Mouse (Mus musculus) A20 (cell line): Measurements from ENCODE around the gene Atp6v1g3.

ENCODE experiments used
- DNase-seq: peaks from one replicate; pipeline ENCODE4 v3.0.0-alpha.2; 2011; ENCODE audit warnings: low read depth, low spot score

Atp6v1g3 gene

GRCm38 (mm10) chr1:138288721-138289120 is 15.2 kb downstream of the Atp6v1g3 start:
- DNase-seq = no peak

DNA sequence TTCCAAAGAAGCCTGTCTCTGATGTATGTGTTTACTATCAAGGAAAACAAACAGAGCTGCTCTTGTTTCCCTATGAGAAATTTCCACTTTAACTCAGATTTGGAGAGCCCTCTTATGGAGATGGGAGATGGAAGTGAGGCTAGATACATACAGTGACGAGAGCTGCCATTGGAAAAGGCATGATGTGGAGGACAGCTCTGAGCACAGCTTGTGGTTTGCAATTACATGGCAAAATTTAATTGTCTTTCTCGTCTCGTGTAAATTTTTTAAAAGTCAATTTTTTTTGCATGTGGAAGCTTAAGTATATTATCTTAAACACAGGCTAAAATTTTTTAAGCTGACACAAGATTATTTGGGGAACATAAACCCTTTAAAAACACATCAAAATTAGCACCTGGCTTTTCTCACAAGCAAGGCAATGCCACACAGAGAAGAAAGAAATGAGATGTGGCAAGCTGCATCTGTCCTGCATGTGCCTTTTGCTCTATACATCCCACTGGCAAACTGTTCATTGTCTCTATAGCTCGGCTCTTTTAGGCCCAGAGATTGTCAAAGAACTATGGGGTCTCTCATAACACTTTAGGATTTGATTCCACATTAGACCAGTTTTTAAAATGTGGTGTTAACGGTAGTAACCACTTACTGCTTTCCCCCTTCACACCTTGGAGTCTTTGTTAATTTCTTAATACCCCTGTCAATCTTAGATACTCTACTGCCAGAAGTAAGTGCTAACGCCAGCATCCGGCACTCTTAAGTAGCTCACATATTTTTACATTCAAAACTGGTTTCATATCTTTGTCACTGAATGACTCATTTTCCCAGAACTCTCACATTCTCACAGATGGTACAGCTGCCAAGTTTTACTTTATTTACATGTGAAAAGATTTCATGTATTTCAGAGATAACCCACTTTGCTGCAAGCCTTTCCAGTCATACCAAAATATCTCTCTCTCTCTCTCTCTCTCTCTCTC is 16.2 kb downstream of the Atp6v1g3 start:
- DNase-seq = peak; percentile 50

GRCm38 (mm10) chr1:138291463-138291862 is 17.9 kb downstream of the Atp6v1g3 start:
- DNase-seq = no peak

- no peak for DNase-seq
These were observed 20.9 kb downstream of the Atp6v1g3 start for GRCm38 (mm10) chr1:138294487-138294886.

GRCm38 (mm10) chr1:138298156-138298555 is 24.6 kb downstream of the Atp6v1g3 start:
- no peak for DNase-seq

GRCm38 (mm10) chr1:138299576-138299975 is 26.0 kb downstream of the Atp6v1g3 start:
- DNase-seq = peak; percentile 41

- DNase-seq = no peak
These were observed 28.4 kb downstream of the Atp6v1g3 start for GRCm38 (mm10) chr1:138301920-138302319.

DNA sequence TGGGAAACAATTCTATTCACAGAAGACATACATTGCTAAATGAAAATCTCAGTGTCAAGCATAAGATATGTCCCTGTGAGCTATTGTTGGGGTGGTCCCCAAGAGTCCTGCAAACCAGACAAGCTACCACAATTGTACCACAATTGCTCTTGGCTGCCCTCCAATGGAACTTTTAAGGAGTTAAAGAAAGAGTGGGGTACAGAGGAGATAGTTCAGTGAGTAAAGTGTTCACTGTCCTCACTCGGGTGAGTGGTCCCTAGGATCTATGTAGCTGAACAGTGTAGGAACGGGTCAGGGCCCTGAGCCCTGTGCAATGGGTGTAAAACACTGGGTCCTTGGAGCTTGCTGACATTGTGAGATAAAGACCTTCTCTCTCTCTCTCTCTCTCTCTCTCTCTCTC is 29.2 kb downstream of the Atp6v1g3 start:
- peak; percentile 43 for DNase-seq

GRCm38 (mm10) chr1:138303296-138303695 is 29.8 kb downstream of the Atp6v1g3 start:
- DNase-seq = no peak

GRCm38 (mm10) chr1:138304141-138304915 is 30.8 kb downstream of the Atp6v1g3 start:
- no peak for DNase-seq

- DNase-seq = peak; percentile 44
These were observed 49.1 kb downstream of the Atp6v1g3 start for GRCm38 (mm10) chr1:138322657-138323056.

DNA sequence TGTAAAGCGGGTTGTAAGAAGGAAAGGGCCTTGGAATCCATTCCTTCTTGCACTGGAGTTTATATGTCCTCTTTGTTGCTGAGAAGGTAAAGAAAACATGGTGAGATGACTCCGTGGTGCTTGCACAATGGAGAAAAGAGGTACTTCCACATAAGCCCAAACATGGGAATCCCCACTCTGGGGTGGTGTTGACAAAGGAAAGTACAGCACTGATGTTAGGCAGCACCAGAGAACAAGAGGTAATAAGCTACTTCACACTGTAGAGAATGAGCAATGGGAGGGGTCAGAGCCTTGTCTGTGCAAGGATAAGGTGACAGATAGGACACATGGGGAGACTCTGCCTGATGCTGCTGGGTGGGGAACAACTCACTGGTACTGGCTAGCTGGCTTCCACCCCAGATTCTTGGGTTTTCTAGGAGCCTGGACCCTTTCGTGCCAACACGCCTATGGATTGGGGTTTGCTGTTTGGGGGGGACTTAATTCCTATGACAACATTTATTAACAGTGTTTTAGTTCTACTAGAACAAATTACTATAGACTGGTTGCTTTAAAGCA is 49.6 kb downstream of the Atp6v1g3 start:
- DNase-seq = peak; percentile 44

GRCm38 (mm10) chr1:138326091-138326490 is 52.6 kb downstream of the Atp6v1g3 start:
- DNase-seq = no peak

DNA sequence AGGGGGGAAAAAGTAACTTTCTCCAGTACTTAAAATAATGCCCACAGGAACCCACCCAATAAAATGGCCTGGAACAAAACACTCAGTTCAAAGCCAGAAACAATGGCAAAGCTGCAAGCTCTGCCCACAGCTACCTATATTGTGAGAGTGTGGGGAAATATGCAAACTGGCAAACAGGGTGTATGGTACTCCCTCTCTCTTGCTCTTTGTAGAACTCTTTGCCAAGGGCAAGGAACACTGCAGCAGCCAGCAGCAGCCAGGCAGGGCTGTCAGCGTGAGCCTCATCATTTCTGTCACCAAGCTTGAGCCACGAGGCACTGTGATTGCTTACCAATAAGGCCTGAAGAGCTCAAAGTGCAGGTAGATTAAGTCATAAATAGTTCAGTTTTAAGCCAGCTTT is 53.0 kb downstream of the Atp6v1g3 start:
- no peak for DNase-seq

DNA sequence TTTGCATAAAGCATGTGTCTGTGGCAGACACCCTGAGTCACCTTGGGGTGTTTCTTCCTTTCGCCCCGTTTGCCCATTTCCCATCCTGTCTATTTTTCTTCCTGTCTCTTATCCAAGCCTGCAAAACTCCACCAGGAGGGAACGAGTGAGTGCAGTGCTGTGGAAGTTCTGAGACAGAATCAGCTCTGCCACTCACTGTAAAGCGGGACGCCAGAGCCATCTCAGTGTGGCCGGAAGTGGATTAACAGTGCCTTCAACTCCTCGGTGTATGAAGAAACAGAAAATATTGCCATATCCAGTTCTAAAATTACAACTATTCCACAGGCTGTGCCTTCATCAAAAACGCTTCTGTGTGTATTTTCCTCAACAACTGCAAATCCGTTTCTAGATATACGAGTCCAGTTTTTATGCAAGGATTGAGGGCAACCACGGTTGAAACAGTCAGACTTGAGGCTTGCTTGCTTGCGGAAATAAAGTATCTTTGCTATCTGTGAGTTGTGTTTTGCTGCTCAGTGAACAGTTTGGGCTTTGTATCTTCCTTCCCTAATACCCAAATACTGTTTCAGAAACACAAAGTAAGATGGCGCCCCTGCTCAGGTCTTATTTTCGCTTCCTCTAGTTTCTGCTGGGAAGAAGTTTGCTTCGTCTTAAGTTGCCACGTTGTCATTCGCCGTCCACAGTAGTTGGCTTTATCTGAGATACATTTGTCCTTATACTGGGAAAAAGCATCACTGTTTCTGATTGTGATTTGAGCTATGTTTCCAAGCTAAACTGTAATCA is 54.1 kb downstream of the Atp6v1g3 start:
- no peak for DNase-seq

GRCm38 (mm10) chr1:138328320-138328719 is 54.8 kb downstream of the Atp6v1g3 start:
- peak; percentile 57 for DNase-seq

DNA sequence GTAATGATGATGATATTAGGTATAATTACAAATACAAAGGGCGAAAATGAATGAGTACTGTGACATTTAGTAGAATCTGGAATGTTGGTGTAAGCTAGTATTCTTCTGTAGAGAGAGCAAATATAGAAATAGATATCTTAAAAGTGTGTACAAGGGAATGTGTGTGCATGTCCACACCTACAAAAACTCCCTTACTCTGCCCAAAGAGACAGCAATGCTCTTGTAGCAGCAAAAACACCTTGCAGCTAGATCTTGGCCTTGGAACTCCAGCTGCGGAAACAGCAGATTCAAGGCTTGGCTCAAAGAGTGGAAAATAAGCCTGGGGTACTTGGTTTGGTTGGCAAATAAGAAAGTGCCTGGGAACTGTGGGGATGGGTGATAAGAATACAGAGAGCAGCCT is 57.0 kb downstream of the Atp6v1g3 start:
- DNase-seq = no peak

- no peak for DNase-seq
These were observed 58.1 kb downstream of the Atp6v1g3 start for GRCm38 (mm10) chr1:138331596-138331995.

DNA sequence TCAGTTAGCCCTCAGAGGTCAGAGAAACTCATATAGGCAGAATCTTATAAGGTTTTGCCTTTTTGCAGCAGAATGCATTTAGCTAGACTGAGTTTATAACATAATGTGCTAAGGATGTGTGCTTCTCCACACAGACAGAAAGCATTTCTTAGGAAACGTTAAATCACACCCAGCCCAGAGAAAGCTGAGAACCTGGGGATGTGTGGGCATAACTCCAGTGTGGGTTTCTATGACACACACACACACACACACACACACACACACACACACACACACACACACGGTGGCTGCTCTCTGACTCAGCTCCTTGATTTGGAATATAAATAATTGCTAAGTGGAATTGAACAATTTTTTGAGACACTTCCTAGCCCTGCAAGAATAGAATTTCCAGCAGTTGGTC is 61.2 kb downstream of the Atp6v1g3 start:
- no peak for DNase-seq

- DNase-seq = peak; percentile 14
These were observed 63.9 kb downstream of the Atp6v1g3 start for GRCm38 (mm10) chr1:138337417-138337816.
